Mouse (Mus musculus) macrophage (primary cell): Measurements from ENCODE around the gene Gm6509. TPM values are rescaled to one million over a fixed set of nuclear protein-coding genes. Genes with fewer than 3 reads are reported as not detected.
"Not testable (repeated sequence)": the region's sequence is repeated elsewhere in the genome, so short reads cannot be mapped to it uniquely, and the experiment has no call there.

Experiments used
- H3K27ac ChIP-seq: fragments of 350-480 bp; formaldehyde crosslinking; 2 replicates; pipeline ENCODE4 v1.9.0; 2021
- H3K36me3 ChIP-seq: fragments of 350-480 bp; formaldehyde crosslinking; 2 replicates; pipeline ENCODE4 v1.9.0; 2021; ENCODE audit errors: inconsistent target
- H3K4me3 ChIP-seq: fragments of 350-480 bp; formaldehyde crosslinking; 2 replicates; pipeline ENCODE4 v1.9.0; 2021; ENCODE audit errors: inconsistent target
- H3K79me2 ChIP-seq: fragments of 350-480 bp; formaldehyde crosslinking; 2 replicates; pipeline ENCODE4 v1.9.0; 2021; ENCODE audit errors: inconsistent target
- WGBS: methylation state at CpG from one replicate; pipeline ENCODE4 v1.1.7; 2026; ENCODE audit warnings: inconsistent platforms; ENCODE audit not compliant: missing documents; 5-methylcytosine and 5-hydroxymethylcytosine counted together
- polyA plus RNA-seq: library from polyadenylated mRNA; stranded (reverse); fragments of 250-400 nt; gene quantifications from 3 replicates; pipeline ENCODE4 v1.2.4, GENCODE M21; 2018; ENCODE audit warnings: inconsistent platforms
- total RNA-seq, 78 experiments: library from RNA; depleted of rRNA; stranded (reverse); fragments of 250-400 nt; gene quantifications; 1 replicate in 9 of 78; 2 replicates in 24 of 78; 3 replicates in 43 of 78; 4 replicates in 2 of 78; pipeline ENCODE4 v1.2.4; 2018; ENCODE audit warnings: inconsistent platforms in 56 of 78

Gm6509 gene
- not detected for total RNA-seq (2018; cell fraction: chromatin; rRNA removed)
- total RNA-seq (2018; cell fraction: cytosol; rRNA removed) = not detected
- total RNA-seq (2018; cell fraction: nucleus; rRNA removed) = not detected
- not detected in 3 replicates for polyA plus RNA-seq

DNA sequence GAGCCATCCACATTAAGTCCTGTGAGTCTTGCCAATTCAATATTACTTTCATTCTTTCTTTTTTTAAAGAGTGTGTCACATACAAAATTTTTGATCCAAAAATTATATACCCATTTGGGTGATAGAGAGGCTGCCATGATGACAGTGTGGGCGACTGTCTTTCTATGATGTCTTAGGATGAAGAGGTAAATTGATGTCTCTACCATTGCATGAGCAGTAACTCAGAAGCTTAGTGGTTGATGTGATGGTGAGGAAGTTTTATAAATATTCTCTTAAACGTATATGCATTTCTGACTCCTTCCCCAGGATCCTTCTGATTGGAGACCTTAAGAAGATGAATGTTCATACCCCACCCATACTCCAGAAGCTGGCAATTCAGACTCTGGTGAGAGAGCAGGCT lies at the start of gene Gm6509:
TSS of gene Gm6509 (plus strand) at position 301 of the 400 bp plus-strand sequence.
- H3K4me3 ChIP-seq, H3K27ac ChIP-seq, H3K36me3 ChIP-seq, H3K79me2 ChIP-seq: not testable (repeated sequence)
- no CpG with 5 or more reads among the region's 2 CpGs for WGBS

DNA sequence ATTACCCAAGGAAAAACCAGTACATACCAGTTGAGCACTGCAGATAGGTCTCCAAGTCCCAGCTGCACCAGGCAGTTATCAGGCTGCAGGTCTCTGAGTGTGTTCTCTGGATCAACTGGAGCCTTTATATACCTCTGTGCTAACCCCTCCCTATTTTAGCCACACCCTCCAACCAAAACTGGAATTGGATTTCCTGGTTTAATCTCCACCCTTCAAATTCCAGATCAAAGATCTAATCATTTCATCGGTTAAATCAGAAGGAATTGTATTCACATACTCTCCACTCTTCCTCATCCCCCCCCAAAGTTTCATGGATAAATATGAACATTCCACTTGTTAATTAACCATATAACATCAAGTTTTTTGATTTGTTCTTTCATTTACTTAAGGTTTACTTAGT lies 7.5 kb upstream of the Gm6509 start, which contains the start of gene Gm3147:
TSS of gene Gm3147 (minus strand) at position 101 of the 400 bp plus-strand sequence.
- WGBS = no CpG with 5 or more reads among the region's 1 CpGs
- H3K36me3 ChIP-seq, H3K27ac ChIP-seq, H3K4me3 ChIP-seq, H3K79me2 ChIP-seq: not testable (repeated sequence)

DNA sequence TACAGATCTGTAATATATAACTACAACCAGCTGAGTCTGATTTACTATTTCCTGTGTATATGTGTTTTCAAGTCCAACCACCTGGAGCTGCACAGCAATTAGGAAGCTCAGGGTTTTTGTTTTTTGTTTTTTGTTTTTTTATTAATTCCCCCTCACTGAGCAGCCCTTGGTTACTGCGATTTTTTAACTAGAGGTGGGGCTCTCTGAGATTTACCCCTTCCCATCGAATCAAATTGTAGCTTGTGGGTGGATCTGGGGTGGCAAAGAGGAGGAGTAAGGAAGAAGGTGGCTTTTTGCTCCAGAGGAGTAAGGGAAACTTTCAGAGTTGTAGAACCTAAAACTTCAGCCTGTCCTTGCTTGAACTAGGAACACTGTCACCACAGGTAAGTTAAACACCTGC lies 24.3 kb downstream of the Gm6509 start, which contains the start of gene Gm6205:
TSS of gene Gm6205 (plus strand) at position 301 of the 400 bp plus-strand sequence.
- not testable (repeated sequence) for H3K36me3 ChIP-seq, H3K4me3 ChIP-seq, H3K79me2 ChIP-seq, H3K27ac ChIP-seq
- WGBS = no CpG with 5 or more reads among the region's 2 CpGs

Other genes with a start within 250 kb of the Gm6509 start
- gene Gm7682, start 178.2 kb upstream of the Gm6509 start, polyA plus RNA-seq = not detected in 3 replicates
- not detected in 3 replicates for gene Gm3139, start 97.7 kb upstream of the Gm6509 start, polyA plus RNA-seq
- not detected in 3 replicates for gene Gm3147, start 7.6 kb upstream of the Gm6509 start, polyA plus RNA-seq
- not detected in 3 replicates for gene Gm6205, start 24.4 kb downstream of the Gm6509 start, polyA plus RNA-seq
- not detected in 3 replicates for gene Gm3183, start 241.5 kb downstream of the Gm6509 start, polyA plus RNA-seq